Mouse (Mus musculus) CH12.LX (cell line): ENCODE results near the gene Strada. TPM values are rescaled to one million over a fixed set of nuclear protein-coding genes. Genes with fewer than 3 reads are reported as not detected.
A peak's percentile ranks its signal among the peaks of the same experiment; 100 is the strongest.

Experiments
- DNase-seq: peaks from one replicate; pipeline ENCODE4 v3.0.0-alpha.2; 2013; ENCODE audit errors: extremely low read depth
- H3K27ac ChIP-seq: 2 replicates; pipeline ENCODE4 v1.5.1; 2012; ENCODE audit warnings: low read depth, mild to moderate bottlenecking, control low read depth, moderate library complexity; ENCODE audit not compliant: insufficient read depth
- H3K27me3 ChIP-seq: replicated peaks from 2 replicates; pipeline ENCODE3; 2012; ENCODE audit warnings: inconsistent platforms
- H3K36me3 ChIP-seq, 2 experiments: replicated peaks in 1 of 2; 2 replicates each; pipeline versions ENCODE3 to v1.6.1; 2012; ENCODE audit warnings: inconsistent platforms in 1 of 2, low read length in 1 of 2, mild to moderate bottlenecking in 1 of 2, mixed read lengths in 1 of 2, moderate library complexity in 1 of 2; ENCODE audit not compliant: control insufficient read depth in 1 of 2, insufficient read depth in 1 of 2
- H3K4me1 ChIP-seq, 2 experiments: 2 replicates each; pipeline ENCODE4 v1.6.1; 2012; ENCODE audit warnings: inconsistent platforms in 1 of 2, moderate library complexity in 1 of 2; ENCODE audit not compliant: insufficient read depth in 2 of 2, control insufficient read depth in 1 of 2
- H3K4me2 ChIP-seq: 2 replicates; pipeline ENCODE4 v1.6.1; 2012; ENCODE audit warnings: low read depth, mild to moderate bottlenecking, control low read depth; ENCODE audit not compliant: poor library complexity, insufficient read depth, severe bottlenecking
- H3K4me3 ChIP-seq, 3 experiments: fragments of 150-350 bp in 1 of 3; sonication (generic) in 1 of 3; replicated peaks in 1 of 3; 2 replicates each; pipeline versions ENCODE3 to v1.5.1; 2011 to 2012; ENCODE audit warnings: low read depth in 2 of 3, low read length in 2 of 3, mild to moderate bottlenecking in 2 of 3, moderate library complexity in 2 of 3, control low read depth in 1 of 3, improper control_type of control experiment in 1 of 3, inconsistent platforms in 1 of 3, mixed read lengths in 1 of 3; ENCODE audit not compliant: poor library complexity in 1 of 3
- H3K79me2 ChIP-seq: replicated peaks from 2 replicates; pipeline ENCODE4 v1.6.1; 2012; ENCODE audit warnings: mild to moderate bottlenecking, moderate library complexity; ENCODE audit not compliant: control insufficient read depth, poor library complexity, insufficient read depth, severe bottlenecking; ENCODE audit errors: extremely low read depth
- H3K9ac ChIP-seq: 2 replicates; pipeline ENCODE4 v1.6.1; 2012; ENCODE audit warnings: low read depth, mild to moderate bottlenecking, control low read depth, moderate library complexity; ENCODE audit not compliant: insufficient read depth
- H3K9me3 ChIP-seq: replicated peaks from 2 replicates; pipeline ENCODE3; 2012; ENCODE audit warnings: low read length, inconsistent platforms, mixed read lengths
- CHD1 ChIP-seq: IDR thresholded peaks from 2 replicates; pipeline ENCODE4 v1.6.1; 2012; ENCODE audit warnings: low read depth, low read length, improper control_type of control experiment, inconsistent platforms
- CHD2 ChIP-seq: IDR thresholded peaks from 2 replicates; pipeline ENCODE4 v1.6.1; 2011; ENCODE audit warnings: low read length, improper control_type of control experiment
- CTCF ChIP-seq, 2 experiments: IDR thresholded peaks in 1 of 2; conservative IDR thresholded peaks in 1 of 2; 2 replicates each; pipeline ENCODE4 v1.5.1; 2011 to 2012; ENCODE audit warnings: low read depth in 2 of 2, low read length in 2 of 2, improper control_type of control experiment in 1 of 2, inconsistent platforms in 1 of 2, mild to moderate bottlenecking in 1 of 2, moderate library complexity in 1 of 2
- ELF1 ChIP-seq: IDR thresholded peaks from 2 replicates; pipeline ENCODE4 v1.6.1; 2014; ENCODE audit warnings: low read depth, mild to moderate bottlenecking, inconsistent platforms, low read length, improper control_type of control experiment
- GABPA ChIP-seq: IDR thresholded peaks from 2 replicates; pipeline ENCODE4 v1.6.1; 2012; ENCODE audit warnings: low read depth, low read length, improper control_type of control experiment, inconsistent platforms; ENCODE audit not compliant: insufficient replicate concordance
- IRF4 ChIP-seq: IDR thresholded peaks from 2 replicates; pipeline ENCODE4 v1.6.1; 2014; ENCODE audit warnings: low read depth, mild to moderate bottlenecking, inconsistent platforms, low read length, improper control_type of control experiment
- JUND ChIP-seq: conservative IDR thresholded peaks from 2 replicates; pipeline ENCODE4 v1.6.1; 2011; ENCODE audit warnings: low read depth, low read length, improper control_type of control experiment
- KAT2A ChIP-seq: IDR thresholded peaks from 2 replicates; pipeline ENCODE4 v1.6.1; 2012; ENCODE audit warnings: low read length, improper control_type of control experiment, inconsistent platforms; ENCODE audit not compliant: insufficient replicate concordance
- MAFK ChIP-seq: IDR thresholded peaks from 2 replicates; pipeline ENCODE4 v1.6.1; 2011; ENCODE audit warnings: low read length, improper control_type of control experiment; ENCODE audit not compliant: insufficient replicate concordance
- MAX ChIP-seq: IDR thresholded peaks from 2 replicates; pipeline ENCODE4 v1.6.1; 2011; ENCODE audit warnings: low read length, improper control_type of control experiment
- MAZ ChIP-seq: IDR thresholded peaks from 2 replicates; pipeline ENCODE4 v1.6.1; 2012; ENCODE audit warnings: low read depth, mild to moderate bottlenecking, inconsistent platforms, low read length, improper control_type of control experiment, moderate library complexity
- MEF2A ChIP-seq: IDR thresholded peaks from 2 replicates; pipeline ENCODE4 v1.6.1; 2014; ENCODE audit warnings: low read depth, mild to moderate bottlenecking, inconsistent platforms, low read length, improper control_type of control experiment, borderline replicate concordance
- MXI1 ChIP-seq: IDR thresholded peaks from 2 replicates; pipeline ENCODE4 v1.6.1; 2011; ENCODE audit warnings: mild to moderate bottlenecking, low read depth, low read length, improper control_type of control experiment
- MYC ChIP-seq: IDR thresholded peaks from 2 replicates; pipeline ENCODE4 v1.6.1; 2011; ENCODE audit warnings: low read depth, mild to moderate bottlenecking, improper control_type of control experiment, low read length
- NELFE ChIP-seq: IDR thresholded peaks from 2 replicates; pipeline ENCODE4 v1.6.1; 2011; ENCODE audit warnings: low read depth, low read length, improper control_type of control experiment
- NRF1 ChIP-seq: IDR thresholded peaks from 2 replicates; pipeline ENCODE4 v1.6.1; 2014; ENCODE audit warnings: low read depth, mild to moderate bottlenecking, inconsistent platforms, low read length, improper control_type of control experiment, moderate library complexity
- PAX5 ChIP-seq: IDR thresholded peaks from 2 replicates; pipeline ENCODE4 v1.6.1; 2012; ENCODE audit warnings: low read length, inconsistent platforms, mixed read lengths
- POLR2A ChIP-seq: IDR thresholded peaks from 2 replicates; pipeline ENCODE4 v1.6.1; 2011; ENCODE audit warnings: low read depth, mild to moderate bottlenecking, improper control_type of control experiment, low read length
- POLR2AphosphoS2 ChIP-seq: IDR thresholded peaks from 2 replicates; pipeline ENCODE4 v1.6.1; 2011; ENCODE audit warnings: low read depth, low read length, improper control_type of control experiment
- RAD21 ChIP-seq: IDR thresholded peaks from 2 replicates; pipeline ENCODE4 v1.6.1; 2011; ENCODE audit warnings: low read depth, mild to moderate bottlenecking, low read length, improper control_type of control experiment, moderate library complexity
- SIN3A ChIP-seq: IDR thresholded peaks from 2 replicates; pipeline ENCODE4 v1.6.1; 2012; ENCODE audit warnings: low read length, improper control_type of control experiment, inconsistent platforms
- TBP ChIP-seq: conservative IDR thresholded peaks from 2 replicates; pipeline ENCODE4 v1.6.1; 2011; ENCODE audit warnings: low read depth, low read length, improper control_type of control experiment
- TCF12 ChIP-seq: IDR thresholded peaks from 2 replicates; pipeline ENCODE4 v1.6.1; 2014; ENCODE audit warnings: low read depth, mild to moderate bottlenecking, inconsistent platforms, low read length, improper control_type of control experiment
- UBTF ChIP-seq: IDR thresholded peaks from 2 replicates; pipeline ENCODE4 v1.6.1; 2012; ENCODE audit warnings: low read depth, mild to moderate bottlenecking, inconsistent platforms, low read length, improper control_type of control experiment, moderate library complexity
- ZKSCAN1 ChIP-seq: IDR thresholded peaks from 2 replicates; pipeline ENCODE4 v1.6.1; 2012; ENCODE audit warnings: low read depth, inconsistent platforms, low read length, improper control_type of control experiment, borderline replicate concordance
- ZMIZ1 ChIP-seq: IDR thresholded peaks from 2 replicates; pipeline ENCODE4 v1.6.1; 2012; ENCODE audit warnings: low read depth, mild to moderate bottlenecking, inconsistent platforms, low read length, improper control_type of control experiment
- ZNF384 ChIP-seq: IDR thresholded peaks from 2 replicates; pipeline ENCODE4 v1.6.1; 2012; ENCODE audit warnings: low read depth, low read length, improper control_type of control experiment, inconsistent platforms
- dilution Hi-C: fragments of 300-500 bp; cut with MboI; formaldehyde crosslinking; loops from 2 replicates; pipeline ENCODE4 v1.14.3; 2020; ENCODE audit warnings: low sequenced_read_pairs; ENCODE audit not compliant: extremely low pct_unique_long_range_greater_than_20kb, extremely low pct_ligation_motif_present
- in situ Hi-C: fragments of 300-500 bp; cut with MboI; formaldehyde crosslinking; loops from 3 replicates; pipeline ENCODE4 v1.14.3; 2019; ENCODE audit warnings: low sequenced_read_pairs, low pct_ligation_motif_present, low pct_unique_long_range_greater_than_20kb, mixed read lengths
- polyA plus RNA-seq: library from polyadenylated mRNA; unstranded; fragments of >175 nt; gene quantifications from 2 replicates; pipeline ENCODE4 v1.2.1, GENCODE M21; 2012; ENCODE audit warnings: low read depth; ENCODE audit not compliant: insufficient read length
- total RNA-seq, 2 experiments: library from RNA; depleted of rRNA; stranded (reverse); fragments of 300-350 nt in 1 of 2; fragments of >200 nt in 1 of 2; gene quantifications; 2 replicates each; pipeline ENCODE4 v1.2.3; 2012 to 2014

Gene Strada
- total and polyA plus RNA-seq, 3 experiments = 36.8 to 51.7 (median 41.7) TPM

GRCm38 (mm10) chr11:106159921-106160840 lies 41.8 kb downstream of the Strada start:
- Histone ChIP-seq H3K27me3 (no peaks in the 10 kb centered on the region), H3K79me2 (peaks cover 29% of the 10 kb centered on the region), H3K4me2 (peak overlapping the region; percentile 52), H3K9me3 (no peaks in the 10 kb centered on the region), H3K36me3 (peaks cover 51 to 62% of the 10 kb centered on the region in 2 experiments), H3K4me1 (peaks cover 27 to 51% of the 10 kb centered on the region in 2 experiments), H3K27ac (peak overlapping the region; percentile 89), H3K4me3 (peak overlapping the region; percentile 79 to 90 (median 85)), H3K9ac (peak overlapping the region; percentile 96)
- in situ Hi-C loops (no loop called here), dilution Hi-C loops (no loop called here)
- TF ChIP-seq MAZ = peak; percentile 84; the same call in 1 of the 2 replicates
- TF ChIP-seq CTCF (conservative IDR thresholded peaks at IDR 0.05 in 1 of 2, IDR thresholded peaks at IDR 0.05 in 1 of 2; ENCODE audit: low read depth in 2 of 2, low read length in 2 of 2) = peak in 1 of 2 experiments; percentile 31; a peak in 2 of 4 replicates
- TF ChIP-seq POLR2A = peak; percentile 87
- peak; percentile 79 for TF ChIP-seq SIN3A
- peak; percentile 58 for TF ChIP-seq IRF4
- TF ChIP-seq TCF12 = peak; percentile 84
- 0 out of 2 replicates have a peak, but pooled peaks have one; percentile 17 for TF ChIP-seq UBTF
- TF ChIP-seq NELFE = peak; percentile 76
- 0 out of 2 replicates have a peak, but pooled peaks have one; percentile 30 for TF ChIP-seq NRF1
- peak; percentile 67; the same call in 1 of the 2 replicates for TF ChIP-seq POLR2AphosphoS2
- 0 out of 2 replicates have a peak, but pooled peaks have one; percentile 22 for TF ChIP-seq MXI1
- no peak for TF ChIP-seq GABPA
- no peak for TF ChIP-seq MEF2A
- TF ChIP-seq CHD2 = no peak
- DNase-seq = peak; percentile 79

GRCm38 (mm10) chr11:106159216-106159920 lies 42.6 kb downstream of the Strada start:
- peak; percentile 94 for DNase-seq
- H3K79me2 ChIP-seq = peaks cover 29% of the 10 kb centered on the region
- no peaks in the 10 kb centered on the region for H3K9me3 ChIP-seq
- peak overlapping the region; percentile 79 to 90 (median 85) for H3K4me3 ChIP-seq
- H3K4me1 ChIP-seq = peaks cover 27 to 60% of the 10 kb centered on the region in 2 experiments
- peaks cover 51 to 62% of the 10 kb centered on the region in 2 experiments for H3K36me3 ChIP-seq
- peak overlapping the region; percentile 90 for H3K27ac ChIP-seq
- dilution Hi-C loops = no loop called here
- no peaks in the 10 kb centered on the region for H3K27me3 ChIP-seq
- H3K4me2 ChIP-seq = peak overlapping the region; percentile 78; the same call in 1 of the 2 replicates
- in situ Hi-C loops = no loop called here
- H3K9ac ChIP-seq = peak overlapping the region; percentile 96
- TF ChIP-seq MAX (no peak), ZNF384 (no peak), ELF1 (peak; percentile 68), CHD1 (no peak), MEF2A (peak; percentile 68; the same call in 1 of the 2 replicates), GABPA (no peak), SIN3A (no peak; the same call in 1 of the 2 replicates), MYC (no peak), RAD21 (no peak; the same call in 1 of the 2 replicates), POLR2AphosphoS2 (0 out of 2 replicates have a peak, but pooled peaks have one; percentile 54), MAFK (no peak), CHD2 (peak; percentile 96), ZKSCAN1 (no peak), ZMIZ1 (0 out of 2 replicates have a peak, but pooled peaks have one; percentile 20), CTCF (conservative IDR thresholded peaks at IDR 0.05 in 1 of 2, IDR thresholded peaks at IDR 0.05 in 1 of 2; ENCODE audit: low read depth in 2 of 2, low read length in 2 of 2) (no peak), JUND (no peak), KAT2A (no peak), TBP (no peak; the same call in 1 of the 2 replicates), TCF12 (peak; percentile 93), PAX5 (no peak)
